Mouse (Mus musculus) kidney, adult 2 months (tissue): ENCODE measurements around the gene Pacrg. TPM values are rescaled to one million over a fixed set of nuclear protein-coding genes. Genes with fewer than 3 reads are reported as not detected.

Experiments
- DNase-seq: peaks from one replicate; pipeline ENCODE4 v3.0.0; 2021
- H3K27ac ChIP-seq: fragments of 200-500 bp; 2 replicates; pipeline ENCODE4 v1.5.1; 2012; ENCODE audit warnings: low read depth, low read length, control low read depth, inconsistent platforms; ENCODE audit not compliant: insufficient read depth
- H3K27me3 ChIP-seq: fragments of 200-500 bp; replicated peaks from 2 replicates; pipeline ENCODE4 v1.6.1; 2012; ENCODE audit warnings: mild to moderate bottlenecking, moderate library complexity, low read length, inconsistent platforms; ENCODE audit not compliant: control insufficient read depth, insufficient read depth
- H3K36me3 ChIP-seq: fragments of 200-500 bp; 2 replicates; pipeline ENCODE4 v1.6.1; 2012; ENCODE audit warnings: mild to moderate bottlenecking, moderate library complexity, low read length, inconsistent platforms; ENCODE audit not compliant: control insufficient read depth, insufficient read depth
- H3K4me1 ChIP-seq: fragments of 200-500 bp; 2 replicates; pipeline ENCODE4 v1.6.1; 2011; ENCODE audit warnings: low read length; ENCODE audit not compliant: control insufficient read depth, insufficient read depth
- H3K4me3 ChIP-seq: fragments of 200-500 bp; 2 replicates; pipeline ENCODE4 v1.5.1; 2011; ENCODE audit warnings: mild to moderate bottlenecking, low read depth, low read length, control low read depth; ENCODE audit not compliant: insufficient read depth
- CTCF ChIP-seq: fragments of 200-500 bp; conservative IDR thresholded peaks from 2 replicates; pipeline ENCODE4 v1.5.1; 2011; ENCODE audit warnings: low read depth, mild to moderate bottlenecking, control low read depth, low read length, moderate library complexity, mixed read lengths; ENCODE audit not compliant: insufficient read depth, insufficient read length
- POLR2A ChIP-seq: fragments of 200-500 bp; IDR thresholded peaks from one replicate; pipeline ENCODE4 v1.6.1; 2011; ENCODE audit warnings: low read depth, low read length, control low read depth
- WGBS: fragments of 180-500 bp; shearing (Covaris S2); methylation state at CpG from one replicate; pipeline ENCODE4 v1.1.7; 2018; 5-methylcytosine and 5-hydroxymethylcytosine counted together
- polyA plus RNA-seq: library from polyadenylated mRNA; depleted of rRNA; stranded (reverse); fragments of >200 nt; gene quantifications from 2 replicates; pipeline ENCODE4 v1.2.3, GENCODE M21; 2012

The Pacrg gene
- polyA plus RNA-seq, 1 experiment = 2.7 TPM

DNA sequence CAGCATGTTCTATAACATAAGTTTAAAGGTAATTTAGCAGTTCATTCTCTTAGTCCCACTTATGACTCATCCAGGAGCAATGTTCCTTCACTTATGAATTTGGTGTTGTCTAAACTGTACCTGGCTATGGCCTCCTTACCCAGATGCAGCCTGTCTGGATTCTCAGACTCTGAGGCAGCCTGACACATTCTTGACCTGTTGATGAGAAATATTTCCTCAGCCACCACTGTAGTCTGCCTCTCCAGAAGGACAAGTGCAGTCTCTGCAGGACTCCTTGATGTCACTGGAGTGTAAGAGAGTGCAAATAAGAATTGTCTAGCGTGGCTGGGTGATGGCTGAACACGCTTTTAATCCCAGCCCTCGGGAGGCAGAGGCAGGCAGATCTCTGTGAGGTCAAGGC is 373.0 kb downstream of the Pacrg start:
- TF ChIP-seq POLR2A (no peak), CTCF (no peak)
- WGBS = 89% methylated on average over 3 of the region's 3 CpGs
- H3K36me3 ChIP-seq = no peaks in the 10 kb centered on the region
- H3K27me3 ChIP-seq = no peaks in the 10 kb centered on the region
- no peak overlapping the region for H3K27ac ChIP-seq
- H3K4me3 ChIP-seq = no peak overlapping the region
- DNase-seq = no peak
- H3K4me1 ChIP-seq = no peaks in the 10 kb centered on the region

DNA sequence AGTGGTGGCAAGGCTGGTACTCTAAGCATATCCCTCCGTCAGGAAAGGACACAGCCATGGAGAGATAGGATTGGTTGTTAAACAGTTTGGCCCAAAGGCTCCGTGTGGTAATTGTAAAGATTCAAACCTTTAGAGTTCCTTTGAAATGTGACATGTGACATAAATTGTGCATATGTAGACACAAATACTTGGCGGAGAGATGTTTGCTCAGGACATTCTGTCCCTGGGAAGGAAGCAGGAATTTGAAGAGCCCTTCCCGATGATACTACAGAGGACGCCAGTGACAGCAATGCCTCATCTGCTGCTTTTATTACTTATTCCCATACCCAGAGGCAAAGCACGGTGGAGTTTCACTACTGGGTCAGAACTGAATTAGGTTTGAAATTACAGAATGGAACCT is 374.6 kb downstream of the Pacrg start:
- H3K4me1 ChIP-seq = no peaks in the 10 kb centered on the region
- 74% methylated on average over 6 of the region's 6 CpGs for WGBS
- DNase-seq = no peak
- H3K36me3 ChIP-seq = no peaks in the 10 kb centered on the region
- TF ChIP-seq CTCF = no peak
- H3K27ac ChIP-seq = no peak overlapping the region
- H3K27me3 ChIP-seq = no peaks in the 10 kb centered on the region
- H3K4me3 ChIP-seq = no peak overlapping the region

DNA sequence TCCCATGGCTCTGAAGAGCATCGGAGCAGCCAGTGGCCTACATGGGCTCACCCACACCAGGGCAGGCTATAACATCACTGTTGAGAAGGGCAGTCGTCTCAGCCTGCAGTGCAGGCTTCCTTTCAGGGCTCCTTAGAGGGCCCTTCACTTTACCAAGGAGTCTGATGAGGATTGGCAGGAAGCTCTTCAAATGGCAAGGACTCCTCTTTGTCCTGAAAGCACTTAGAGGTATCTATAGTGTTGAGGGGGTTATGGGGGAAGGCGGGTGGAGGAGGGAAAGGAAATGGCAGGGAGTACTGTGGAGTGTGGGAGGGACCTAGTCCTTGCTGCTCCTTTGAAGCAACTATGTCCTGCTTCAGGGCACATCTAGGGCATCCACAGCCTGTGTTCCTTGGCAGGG is 375.4 kb downstream of the Pacrg start:
- TF ChIP-seq POLR2A = no peak
- TF ChIP-seq CTCF = no peak
- H3K27me3 ChIP-seq = no peaks in the 10 kb centered on the region
- no peak overlapping the region for H3K27ac ChIP-seq
- H3K4me1 ChIP-seq = no peaks in the 10 kb centered on the region
- H3K4me3 ChIP-seq = no peak overlapping the region
- H3K36me3 ChIP-seq = no peaks in the 10 kb centered on the region
- DNase-seq = no peak
- WGBS = 77% methylated on average over 3 of the region's 3 CpGs

- H3K36me3 ChIP-seq = no peaks in the 10 kb centered on the region
- no peak overlapping the region for H3K27ac ChIP-seq
- no peaks in the 10 kb centered on the region for H3K27me3 ChIP-seq
- 77% methylated on average over 3 of the region's 3 CpGs for WGBS
- no peak for DNase-seq
- H3K4me3 ChIP-seq = no peak overlapping the region
- no peaks in the 10 kb centered on the region for H3K4me1 ChIP-seq
- TF ChIP-seq POLR2A (no peak), CTCF (no peak)
Measured at GRCm38 (mm10) chr17:10463626-10464025, 376.5 kb downstream of the Pacrg start.

GRCm38 (mm10) chr17:10460916-10461315 is 379.2 kb downstream of the Pacrg start:
- WGBS = 75% methylated on average over 4 of the region's 4 CpGs
- Histone ChIP-seq H3K4me1 (no peaks in the 10 kb centered on the region), H3K4me3 (no peak overlapping the region), H3K27me3 (no peaks in the 10 kb centered on the region), H3K36me3 (no peaks in the 10 kb centered on the region), H3K27ac (no peak overlapping the region)
- TF ChIP-seq CTCF (no peak), POLR2A (no peak)
- DNase-seq = no peak

DNA sequence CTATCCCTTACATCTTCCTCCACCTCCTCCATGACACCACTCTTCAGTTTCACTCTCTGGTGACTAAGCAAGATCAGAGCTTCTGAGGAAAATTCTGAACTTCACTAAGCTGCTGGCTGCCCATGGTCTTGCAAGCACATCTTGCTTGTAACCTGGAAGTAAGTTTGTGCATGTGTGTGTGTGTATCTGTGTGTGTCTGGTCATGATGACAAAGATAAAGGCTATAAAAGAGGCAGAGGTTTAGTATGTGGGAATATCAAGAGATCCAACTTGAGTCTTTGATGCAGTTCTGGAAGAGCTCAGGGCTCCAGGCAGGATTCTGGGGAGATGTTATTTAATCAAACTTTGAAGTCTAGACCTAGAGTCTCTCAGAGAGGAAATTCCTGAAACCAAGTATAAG is 381.4 kb downstream of the Pacrg start:
- H3K4me3 ChIP-seq = no peak overlapping the region
- H3K27ac ChIP-seq = no peak overlapping the region
- H3K4me1 ChIP-seq = no peaks in the 10 kb centered on the region
- no peaks in the 10 kb centered on the region for H3K36me3 ChIP-seq
- no peak for DNase-seq
- TF ChIP-seq CTCF = no peak
- no peak for TF ChIP-seq POLR2A
- H3K27me3 ChIP-seq = no peaks in the 10 kb centered on the region

- Histone ChIP-seq H3K4me1 (no peaks in the 10 kb centered on the region), H3K4me3 (no peak overlapping the region), H3K27ac (no peak overlapping the region), H3K27me3 (no peaks in the 10 kb centered on the region), H3K36me3 (no peaks in the 10 kb centered on the region)
- no peak for DNase-seq
- TF ChIP-seq POLR2A (no peak), CTCF (no peak)
- WGBS = 91% methylated on average over 4 of the region's 4 CpGs
Measured at GRCm38 (mm10) chr17:10456409-10456808, 383.7 kb downstream of the Pacrg start.

DNA sequence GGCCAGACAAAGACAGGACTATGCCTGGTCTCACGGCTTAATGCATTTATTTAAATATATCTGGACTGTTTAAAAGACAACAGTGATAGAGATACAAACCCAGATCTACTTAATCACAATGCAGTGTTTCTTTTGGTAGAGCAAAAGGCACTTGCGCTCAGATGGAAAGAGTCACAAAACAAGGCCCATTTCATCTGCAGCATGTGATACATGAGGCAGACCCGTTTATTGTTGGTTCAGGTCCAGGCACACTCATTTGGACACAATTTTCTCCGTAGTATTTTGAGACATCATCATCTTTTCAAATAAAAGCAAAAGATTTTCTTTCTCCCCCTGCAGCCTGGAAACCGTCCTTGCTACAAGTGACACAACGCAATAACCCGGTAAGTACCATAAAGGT is 384.1 kb downstream of the Pacrg start:
- WGBS = 85% methylated on average over 7 of the region's 7 CpGs

More for the DNA sequence above, 384.1 kb downstream of the Pacrg start:
- TF ChIP-seq POLR2A (no peak), CTCF (no peak)
- no peaks in the 10 kb centered on the region for H3K36me3 ChIP-seq
- H3K4me1 ChIP-seq = no peaks in the 10 kb centered on the region
- no peak overlapping the region for H3K27ac ChIP-seq
- no peak overlapping the region for H3K4me3 ChIP-seq
- no peaks in the 10 kb centered on the region for H3K27me3 ChIP-seq
- DNase-seq = no peak
